Mouse (Mus musculus): ENCODE measurements around the gene Zbtb7a. TPM values are rescaled to one million over a fixed set of nuclear protein-coding genes. Genes with fewer than 3 reads are reported as not detected.

Gene Zbtb7a
- total RNA-seq, 2 experiments from 2014 or later = 28.2 to 30.1 TPM

DNA sequence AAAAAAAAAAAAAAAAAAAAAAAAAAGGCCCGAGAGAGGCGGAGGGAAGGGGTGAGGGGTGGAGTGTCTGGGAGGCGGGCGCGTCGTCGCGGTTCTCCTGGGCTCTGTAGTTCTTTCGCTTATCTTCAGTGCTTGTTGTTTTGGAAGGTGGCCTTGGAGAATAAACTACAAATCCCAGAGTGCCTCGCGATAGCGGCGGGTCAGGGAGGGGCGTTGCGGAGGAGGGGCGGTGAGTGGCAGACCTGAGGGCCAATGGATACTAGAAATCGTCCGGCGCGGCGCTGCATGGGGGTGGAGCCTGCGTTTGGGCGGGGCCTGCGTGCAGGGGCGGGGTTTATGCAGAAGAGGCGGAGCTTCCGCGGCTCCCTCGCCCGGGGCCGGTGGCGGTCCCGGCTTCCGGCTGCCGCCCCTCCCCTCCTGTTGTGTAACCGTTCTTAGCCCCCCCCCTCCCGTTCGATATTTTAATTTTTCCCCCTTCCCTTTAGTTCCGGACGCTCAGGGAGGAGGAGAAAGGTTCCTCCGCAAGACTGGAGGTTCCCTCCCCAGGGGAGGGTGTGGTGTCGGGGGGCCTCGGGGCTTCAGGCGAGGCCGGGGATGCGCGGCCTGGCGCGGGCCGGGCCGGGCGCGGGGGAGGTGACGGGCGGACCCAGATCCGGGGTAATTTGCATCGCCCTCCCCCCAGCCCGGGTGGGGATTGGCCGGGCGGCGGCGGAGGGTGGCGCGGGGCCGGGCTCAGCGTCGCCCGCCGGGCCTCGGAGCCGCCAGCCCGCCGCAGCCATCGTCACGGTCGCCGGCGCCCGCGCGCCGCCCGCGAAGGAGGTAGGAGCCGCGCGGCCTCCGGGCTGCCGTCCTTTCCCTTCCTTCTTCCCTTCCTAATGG is 2.5 kb downstream of the Zbtb7a start:
- peak; percentile 98 for DNase-seq
- intact Hi-C loops (cut with DNase I; ENCODE audit: low total_unique reads) = no loop called here

DNA sequence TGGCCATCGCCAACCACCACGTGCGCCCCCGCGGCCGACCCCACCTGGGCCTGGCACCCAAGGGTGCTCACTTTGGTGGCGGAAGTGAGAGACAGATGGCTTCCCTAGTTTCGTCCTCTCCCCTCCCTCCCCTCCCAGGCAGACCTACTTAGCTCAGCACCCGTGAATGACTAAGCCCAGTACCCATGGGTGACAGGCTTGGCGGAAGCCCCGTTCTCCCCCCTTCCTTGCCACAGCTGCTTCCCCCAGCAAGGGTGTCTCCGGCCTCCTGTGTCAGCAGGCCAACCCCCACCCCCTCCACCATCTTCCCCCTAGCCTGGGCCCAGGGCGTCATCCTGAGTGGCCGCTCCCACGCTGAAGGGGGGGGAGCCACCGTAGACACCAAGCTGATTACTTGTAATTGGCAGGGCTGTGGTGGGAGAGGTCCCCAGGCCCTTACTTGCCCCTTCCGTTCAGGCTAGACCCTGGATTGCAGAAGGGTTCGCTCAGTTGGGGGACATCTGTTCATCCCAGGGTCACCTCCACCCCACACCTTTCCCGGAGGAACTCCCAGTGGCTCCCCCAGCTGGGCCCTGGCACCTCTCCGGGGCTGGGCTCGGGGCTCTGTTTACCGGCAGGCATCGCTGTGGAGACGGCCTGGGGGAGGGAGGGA is 3.2 kb downstream of the Zbtb7a start:
- peak; percentile 70 for DNase-seq
- intact Hi-C loops (cut with DNase I; ENCODE audit: low total_unique reads) = no loop called here

DNA sequence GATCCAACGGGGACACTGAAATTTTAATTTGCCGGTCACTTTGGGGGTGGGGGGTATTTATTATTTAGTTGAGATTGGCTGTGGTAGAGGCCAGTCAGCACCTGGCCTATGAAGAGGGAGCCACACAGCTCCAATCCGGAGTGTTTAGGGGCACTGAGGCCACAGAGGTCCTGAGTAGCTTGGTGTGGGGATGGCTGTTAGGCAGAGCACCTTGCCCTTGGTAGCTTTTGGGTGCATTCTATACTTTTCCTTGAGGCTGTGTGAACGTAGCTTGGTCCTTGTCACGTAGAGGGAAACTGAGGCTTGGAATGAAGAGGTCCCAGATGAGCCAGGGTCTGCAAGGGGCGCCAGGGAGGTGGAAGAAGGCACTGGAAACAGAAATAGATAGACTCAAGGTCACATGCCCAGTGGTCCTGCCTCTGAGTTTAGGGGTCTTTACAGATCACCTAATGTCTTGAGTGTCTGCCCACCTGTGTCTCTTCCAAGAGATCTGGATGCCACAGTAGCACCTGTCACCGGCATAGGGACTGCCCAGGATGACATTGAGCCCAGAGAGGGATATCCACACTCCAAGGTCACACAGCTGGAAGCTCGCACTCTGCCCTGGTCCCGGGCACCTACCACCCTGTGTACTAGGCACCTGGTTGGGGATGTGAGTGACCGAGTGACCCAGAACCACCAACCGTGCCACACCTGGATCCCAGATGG is 4.0 kb downstream of the Zbtb7a start:
- no peak for DNase-seq
- intact Hi-C loops (cut with DNase I; ENCODE audit: low total_unique reads) = no loop called here

DNA sequence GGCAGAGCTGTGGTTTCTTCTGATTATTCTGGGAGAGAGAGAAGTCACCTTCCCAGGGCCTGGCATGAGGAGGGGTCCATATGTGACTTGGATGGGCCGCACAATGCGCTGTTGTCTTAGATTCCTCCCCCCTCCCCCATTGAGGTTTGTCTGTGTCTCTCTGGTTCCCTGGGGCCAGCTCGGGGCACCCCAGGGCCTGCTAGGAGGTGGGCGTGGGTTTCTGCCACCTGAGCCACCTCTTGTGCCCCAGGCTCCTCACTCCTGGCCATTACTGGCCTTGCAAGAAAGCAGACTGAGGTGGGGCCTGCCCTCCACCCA is 4.5 kb downstream of the Zbtb7a start:
- DNase-seq = no peak
- intact Hi-C loops (cut with DNase I; ENCODE audit: low total_unique reads) = no loop called here

DNA sequence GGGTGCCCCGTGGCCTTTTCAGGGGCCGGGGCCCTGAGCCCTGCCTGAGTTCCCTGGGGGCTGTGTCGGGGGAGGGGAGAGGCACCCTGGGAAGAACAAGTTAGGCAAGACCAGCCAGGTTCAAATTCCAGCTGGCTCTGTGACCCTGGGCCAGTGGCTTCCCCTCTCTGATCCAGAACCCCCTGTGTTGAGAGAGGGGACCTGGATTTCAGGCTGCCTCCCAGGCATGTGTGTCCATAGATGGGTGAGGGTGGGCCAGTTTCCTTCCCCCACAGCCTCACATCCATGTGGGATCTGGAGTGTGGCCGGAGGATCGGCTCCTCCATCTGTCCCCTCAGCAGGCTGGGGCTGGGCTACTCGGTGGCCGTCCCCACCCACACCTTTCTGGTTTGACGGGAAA is 5.0 kb downstream of the Zbtb7a start:
- intact Hi-C loops (cut with DNase I; ENCODE audit: low total_unique reads) = no loop called here
- no peak for DNase-seq

DNA sequence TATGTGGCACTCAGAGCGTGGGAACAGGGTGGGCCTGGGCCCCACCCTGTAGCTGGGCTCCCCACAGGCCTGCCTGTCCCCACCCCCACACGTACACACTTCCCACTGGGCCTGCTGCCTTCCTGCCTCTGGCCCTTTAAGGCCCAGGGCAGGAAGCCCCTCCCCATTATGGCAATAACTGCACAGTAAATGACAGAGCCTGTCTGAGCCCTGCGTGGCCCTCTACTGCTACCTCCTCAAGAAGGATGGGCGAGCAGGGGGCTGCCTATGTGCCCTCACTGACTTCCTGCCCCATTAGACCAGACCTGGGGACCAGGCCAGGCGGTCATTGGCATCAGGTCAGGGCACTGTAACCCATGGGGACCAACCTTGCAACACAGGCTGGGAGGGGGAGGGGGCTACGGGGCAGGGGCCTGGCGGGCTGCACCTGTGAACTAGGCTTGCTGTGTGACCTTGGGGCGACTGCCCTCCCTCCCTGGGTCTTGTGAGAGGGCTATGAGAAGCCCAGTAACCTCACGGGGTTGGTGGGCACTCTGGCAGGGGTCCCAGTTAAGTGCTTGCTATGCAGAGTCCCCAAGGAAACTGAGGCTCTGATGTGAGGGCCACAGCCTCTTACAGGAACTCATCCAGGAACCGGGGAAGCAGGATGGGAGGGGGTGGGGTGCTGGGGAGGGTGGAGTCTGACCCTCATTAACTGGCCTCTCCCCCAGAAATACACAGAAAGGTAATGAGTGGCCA is 5.9 kb downstream of the Zbtb7a start:
- intact Hi-C loops (cut with DNase I; ENCODE audit: low total_unique reads) = no loop called here
- DNase-seq = no peak

DNA sequence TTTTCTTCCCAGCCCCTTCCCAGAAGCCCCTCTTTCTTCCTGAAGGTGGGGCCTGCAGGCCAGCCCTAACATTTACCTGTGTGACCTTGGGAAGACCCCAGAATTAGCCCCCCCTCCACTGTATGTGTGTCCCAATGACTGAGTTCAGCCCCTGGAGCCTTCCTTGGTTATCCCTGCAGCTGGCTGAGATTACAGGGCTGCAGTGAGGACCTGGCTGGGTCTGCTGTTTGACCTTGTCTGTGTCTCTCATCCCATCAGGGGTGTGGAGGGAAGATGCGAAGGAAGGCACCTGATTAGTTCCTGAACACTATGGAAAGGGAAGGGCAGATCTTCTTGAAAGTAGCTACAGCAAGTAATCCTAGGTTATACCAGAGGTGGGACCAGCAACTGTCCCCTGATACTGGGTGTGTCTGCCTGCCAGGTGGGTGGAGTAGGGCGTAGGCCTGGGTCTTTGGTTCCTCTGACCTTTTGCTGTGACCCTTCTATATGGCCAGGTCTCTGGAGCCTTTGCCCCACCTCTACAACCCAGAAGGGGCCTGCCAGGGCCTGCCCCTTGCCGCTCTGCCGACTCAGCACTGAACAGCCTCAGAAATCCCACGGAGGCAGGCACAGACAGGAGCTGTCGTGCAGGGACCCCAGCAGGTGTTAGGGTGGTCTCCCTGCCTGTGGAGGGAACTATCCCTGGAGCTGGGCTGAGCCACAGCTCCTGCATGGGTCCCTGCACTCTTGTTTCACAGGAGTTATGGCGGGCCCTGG is 6.6 kb downstream of the Zbtb7a start:
- intact Hi-C loops (cut with DNase I; ENCODE audit: low total_unique reads) = no loop called here

DNA sequence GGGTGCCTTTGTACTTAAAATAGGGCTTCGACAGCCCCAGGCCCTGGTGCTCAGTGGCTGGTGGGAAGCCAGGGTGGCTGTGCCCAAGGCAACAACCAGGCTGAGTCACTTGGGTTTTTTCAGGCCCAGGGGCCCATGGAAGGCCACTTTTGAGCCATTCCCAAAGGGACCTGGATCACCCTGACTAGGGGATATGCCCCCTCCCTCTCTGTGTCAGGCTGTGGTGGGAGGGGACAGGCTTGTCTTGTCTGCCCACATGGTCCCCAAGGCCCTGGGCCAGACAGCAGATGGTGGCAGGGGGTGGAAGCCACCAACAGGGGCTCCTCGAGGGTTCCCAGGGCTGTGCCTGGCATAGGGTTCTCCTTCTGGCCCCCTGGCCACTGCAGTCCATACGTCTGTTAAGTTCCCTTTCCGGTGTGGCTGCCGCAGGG is 7.5 kb downstream of the Zbtb7a start:
- intact Hi-C loops (cut with DNase I; ENCODE audit: low total_unique reads) = no loop called here

More for the DNA sequence above, 6.6 kb downstream of the Zbtb7a start:
- no peak for DNase-seq

DNA sequence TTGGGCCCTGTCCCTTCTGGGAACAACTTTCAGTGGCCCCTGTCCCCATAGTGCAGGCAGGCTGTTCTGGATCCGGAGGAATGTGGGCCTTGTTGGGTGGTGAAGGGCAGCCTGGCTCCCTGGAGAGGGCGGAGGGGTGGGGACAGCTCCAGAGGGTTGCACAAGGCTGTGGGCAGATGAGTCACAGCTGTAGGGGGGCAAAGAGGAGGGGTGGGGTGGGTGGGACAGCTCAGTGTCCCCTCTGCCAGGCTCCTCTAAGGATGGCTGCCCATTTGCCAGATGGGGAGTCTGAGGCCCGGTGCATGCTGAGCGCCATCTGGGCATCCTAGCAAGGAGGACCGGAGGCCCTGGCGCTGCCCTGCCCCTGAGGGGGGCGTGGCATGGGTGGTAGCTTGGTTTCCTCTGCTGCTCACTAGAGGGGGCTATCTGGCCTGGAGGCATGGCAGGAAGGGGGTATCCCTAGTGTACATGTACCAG is 8.2 kb downstream of the Zbtb7a start:
- intact Hi-C loops (cut with DNase I; ENCODE audit: low total_unique reads) = no loop called here
- DNase-seq = no peak

More for the DNA sequence above, 7.5 kb downstream of the Zbtb7a start:
- DNase-seq = no peak

DNA sequence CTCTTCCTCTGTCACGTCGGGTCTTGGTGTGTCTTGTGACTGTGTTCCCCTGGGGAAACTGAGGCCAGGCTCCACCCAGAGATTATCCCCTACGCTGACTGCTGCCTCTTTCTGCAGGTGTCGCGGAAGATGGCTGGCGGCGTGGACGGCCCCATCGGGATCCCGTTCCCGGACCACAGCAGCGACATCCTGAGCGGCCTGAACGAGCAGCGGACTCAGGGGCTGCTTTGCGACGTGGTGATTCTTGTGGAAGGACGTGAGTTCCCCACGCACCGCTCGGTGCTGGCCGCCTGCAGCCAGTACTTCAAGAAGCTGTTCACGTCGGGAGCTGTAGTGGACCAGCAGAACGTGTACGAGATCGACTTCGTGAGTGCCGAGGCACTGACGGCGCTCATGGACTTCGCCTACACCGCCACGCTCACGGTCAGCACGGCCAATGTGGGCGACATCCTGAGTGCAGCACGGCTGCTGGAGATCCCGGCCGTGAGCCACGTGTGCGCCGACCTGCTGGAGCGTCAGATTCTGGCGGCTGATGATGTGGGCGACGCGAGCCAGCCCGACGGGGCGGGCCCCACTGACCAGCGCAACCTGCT is 8.9 kb downstream of the Zbtb7a start:
- intact Hi-C loops (cut with DNase I; ENCODE audit: low total_unique reads) = no loop called here
- no peak for DNase-seq

DNA sequence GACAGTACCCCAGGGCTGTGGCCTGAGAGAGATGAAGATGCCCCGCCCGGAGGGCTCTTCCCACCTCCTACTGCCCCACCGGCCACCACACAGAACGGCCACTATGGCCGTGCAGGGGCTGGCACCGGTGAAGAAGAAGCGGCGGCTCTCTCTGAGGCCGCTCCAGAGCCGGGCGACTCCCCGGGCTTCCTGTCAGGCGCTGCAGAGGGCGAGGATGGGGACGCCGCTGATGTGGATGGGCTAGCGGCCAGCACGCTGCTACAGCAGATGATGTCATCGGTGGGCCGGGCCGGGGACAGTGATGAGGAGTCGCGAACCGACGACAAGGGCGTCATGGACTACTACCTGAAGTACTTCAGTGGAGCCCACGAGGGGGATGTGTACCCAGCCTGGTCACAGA is 9.6 kb downstream of the Zbtb7a start:
- DNase-seq = no peak
- intact Hi-C loops (cut with DNase I; ENCODE audit: low total_unique reads) = no loop called here

DNA sequence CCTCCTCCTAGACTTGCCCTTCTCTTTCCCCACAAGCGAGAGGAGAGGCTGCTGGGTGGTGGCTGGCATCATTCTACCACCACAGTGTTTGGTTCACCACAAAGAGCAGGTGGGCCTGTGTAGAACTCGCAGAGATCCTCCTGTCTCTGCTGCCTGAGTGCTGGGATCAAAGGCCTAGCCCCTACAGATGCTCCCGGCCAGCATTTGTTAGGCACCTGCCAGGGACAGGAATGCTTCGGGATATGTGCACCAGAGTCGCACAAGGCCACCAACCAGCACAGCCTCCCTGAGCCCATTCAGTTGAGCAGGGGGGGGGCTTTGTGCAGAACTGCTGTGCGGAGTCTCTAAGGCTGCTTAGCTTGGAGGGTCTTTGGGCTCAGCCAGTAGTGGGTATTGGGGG is 10.3 kb downstream of the Zbtb7a start:
- no peak for DNase-seq
- intact Hi-C loops (cut with DNase I; ENCODE audit: low total_unique reads) = no loop called here

DNA sequence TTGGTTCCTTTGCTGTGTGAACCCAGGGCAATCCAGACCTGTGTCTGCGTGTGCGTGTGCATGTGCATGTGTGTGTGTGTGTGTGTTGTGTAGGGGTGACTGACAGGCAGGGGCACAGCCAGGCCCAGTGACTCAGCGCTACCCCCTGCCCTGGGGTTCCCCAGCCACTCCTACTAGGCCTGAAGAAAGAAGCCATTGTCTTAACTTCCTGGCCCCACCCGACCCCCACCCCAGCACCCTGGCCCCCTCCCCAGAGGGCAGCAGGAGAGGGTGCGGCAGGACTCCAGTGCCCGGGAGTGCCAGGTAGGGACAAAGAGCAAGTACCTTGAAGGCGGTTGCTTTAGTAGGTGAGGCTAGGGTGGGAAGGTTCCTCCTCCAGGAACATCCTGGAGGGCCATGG is 10.8 kb downstream of the Zbtb7a start:
- DNase-seq = no peak
- intact Hi-C loops (cut with DNase I; ENCODE audit: low total_unique reads) = no loop called here

DNA sequence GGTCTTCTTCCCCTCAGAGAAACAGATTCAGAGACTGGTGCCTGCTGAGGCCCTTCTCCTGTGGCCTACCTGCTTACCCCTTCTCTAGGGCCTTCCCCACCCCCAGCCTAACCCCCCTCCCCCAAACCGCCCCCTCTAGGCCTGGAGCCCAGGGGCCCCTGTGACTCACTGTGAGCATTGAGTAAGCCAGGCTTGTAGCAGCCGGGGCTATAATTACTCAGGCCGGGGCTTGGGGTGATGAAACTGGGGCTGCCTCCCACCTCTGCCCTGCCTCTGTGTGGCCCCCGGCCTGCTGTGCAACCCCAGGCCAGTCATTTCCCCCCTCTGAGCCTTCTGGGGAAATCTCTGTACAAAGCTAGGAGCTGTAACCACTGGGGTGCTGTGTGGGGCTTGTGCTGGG is 11.3 kb downstream of the Zbtb7a start:
- intact Hi-C loops (cut with DNase I; ENCODE audit: low total_unique reads) = no loop called here

DNA sequence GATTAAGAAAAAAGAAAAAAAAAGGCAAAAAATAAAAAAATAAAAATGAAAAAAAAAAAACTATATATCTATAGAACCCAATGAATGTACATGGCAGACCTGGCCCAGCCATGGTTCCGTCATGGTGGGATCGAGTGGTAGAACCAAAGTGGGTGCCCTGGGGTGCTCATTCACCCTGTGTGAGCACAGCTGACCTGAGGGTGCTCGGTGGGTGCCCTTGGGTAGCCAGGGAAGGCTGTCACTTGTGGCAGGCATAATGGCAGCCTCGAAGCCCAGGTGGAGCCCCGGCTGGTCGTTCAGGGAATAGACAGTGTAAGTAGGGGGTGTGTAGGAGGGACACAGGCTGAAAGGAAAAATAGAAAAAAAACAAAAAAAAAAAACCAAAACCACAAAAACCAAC is 16.2 kb downstream of the Zbtb7a start:
- intact Hi-C loops (cut with DNase I; ENCODE audit: low total_unique reads) = no loop called here

More for the DNA sequence above, 11.3 kb downstream of the Zbtb7a start:
- no peak for DNase-seq

DNA sequence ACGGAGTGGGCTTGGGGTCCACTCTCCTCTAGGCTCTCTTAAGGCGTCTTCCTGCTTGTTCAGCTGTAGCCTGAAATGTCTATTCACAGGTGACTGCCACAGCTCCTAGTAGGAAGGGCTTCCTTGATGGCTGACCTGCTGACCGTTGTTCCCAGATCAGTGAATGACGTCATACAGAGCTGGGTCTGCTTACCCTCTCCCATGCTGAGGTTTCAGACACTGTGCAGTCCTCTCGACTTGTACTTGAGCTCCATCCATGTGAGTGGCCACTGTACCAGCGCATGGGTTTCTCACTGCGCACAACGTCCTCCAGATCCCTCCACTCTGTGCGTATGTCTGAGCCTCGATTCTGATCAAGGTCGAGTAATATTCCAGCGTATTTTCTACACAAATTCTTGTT is 17.6 kb downstream of the Zbtb7a start:
- intact Hi-C loops (cut with DNase I; ENCODE audit: low total_unique reads) = no loop called here
- no peak for DNase-seq

More for the DNA sequence above, 16.2 kb downstream of the Zbtb7a start:
- DNase-seq = no peak

DNA sequence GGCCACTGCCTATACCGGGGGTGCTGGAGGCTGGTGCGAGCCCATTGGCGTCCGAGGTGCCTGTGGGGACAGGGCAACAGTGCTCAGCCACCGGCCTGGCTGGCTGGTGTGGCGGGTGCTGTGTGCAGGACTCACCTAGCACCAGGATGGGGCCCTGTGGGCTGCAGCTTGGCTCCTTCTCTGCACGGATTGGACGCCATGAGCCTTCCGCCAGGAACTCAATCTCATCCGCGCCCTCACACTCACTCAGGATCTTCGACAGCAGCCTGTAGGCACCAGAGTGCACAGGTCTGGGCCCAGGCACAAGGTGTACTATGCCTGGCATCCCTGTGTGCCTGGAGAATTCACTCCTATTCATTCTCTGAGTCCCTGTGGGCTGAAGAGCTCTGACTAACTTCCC is 19.3 kb downstream of the Zbtb7a start:
- no peak for DNase-seq
- intact Hi-C loops (cut with DNase I; ENCODE audit: low total_unique reads) = no loop called here

DNA sequence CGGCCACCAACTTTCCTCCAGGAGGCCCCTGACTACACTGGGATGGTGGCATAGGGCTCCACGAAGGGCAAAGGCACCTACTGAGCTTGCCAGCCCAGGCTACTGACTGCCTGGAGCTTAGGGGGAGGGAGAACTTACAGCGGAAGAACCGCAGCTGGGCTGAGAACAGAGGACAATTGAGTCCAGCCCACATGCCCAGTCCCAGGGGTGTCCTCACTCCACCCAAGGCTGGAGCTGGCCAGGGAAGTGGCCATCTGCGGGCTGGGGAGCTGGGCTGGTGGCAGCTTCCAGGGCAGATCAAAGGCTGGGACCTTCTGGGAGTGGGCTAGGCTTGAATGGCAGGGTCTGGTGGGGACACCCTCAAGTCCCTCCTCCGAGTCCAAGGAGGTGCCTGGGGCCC is 19.7 kb downstream of the Zbtb7a start:
- intact Hi-C loops (cut with DNase I; ENCODE audit: low total_unique reads) = no loop called here
- DNase-seq = no peak
